Mouse (Mus musculus) testis, postnatal 14 days (tissue): ENCODE data around the gene Atf2.
"Not testable (repeated sequence)": the region's sequence is repeated elsewhere in the genome, so short reads cannot be mapped to it uniquely, and the experiment has no call there.

Experiments used
- DNase-seq: peaks from one replicate; pipeline ENCODE4 v3.0.0; 2021; ENCODE audit warnings: low spot score

Gene Atf2

GRCm38 (mm10) chr2:73892464-73893296, at the start of gene Atf2:
Gene Atf2, minus strand, starts transcription at chr2:73892639.
- peak; percentile 100 for DNase-seq

- DNase-seq = no peak
Measured at GRCm38 (mm10) chr2:73941281-73941680, 48.8 kb upstream of the Atf2 start.

- no peak for DNase-seq
Measured at GRCm38 (mm10) chr2:73940471-73940870, 48.0 kb upstream of the Atf2 start.

GRCm38 (mm10) chr2:73938896-73939295, 46.5 kb upstream of the Atf2 start:
- no peak for DNase-seq

- DNase-seq = no peak
Measured at GRCm38 (mm10) chr2:73932676-73933313, 40.4 kb upstream of the Atf2 start.

GRCm38 (mm10) chr2:73927711-73928110, 35.3 kb upstream of the Atf2 start:
- DNase-seq = no peak

- no peak for DNase-seq
Measured at GRCm38 (mm10) chr2:73925539-73925938, 33.1 kb upstream of the Atf2 start.

GRCm38 (mm10) chr2:73925089-73925488, 32.6 kb upstream of the Atf2 start:
- peak; percentile 83 for DNase-seq

GRCm38 (mm10) chr2:73919642-73920041, 27.2 kb upstream of the Atf2 start:
- DNase-seq = peak; percentile 48

- no peak for DNase-seq
Measured at GRCm38 (mm10) chr2:73912264-73912663, 19.8 kb upstream of the Atf2 start.

- peak; percentile 93 for DNase-seq
Measured at GRCm38 (mm10) chr2:73911175-73911700, 18.8 kb upstream of the Atf2 start, which contains the start of gene Atp5g3. Gene Atp5g3, minus strand, starts transcription at chr2:73911326.

GRCm38 (mm10) chr2:73910571-73911174, 18.2 kb upstream of the Atf2 start:
- peak; percentile 77 for DNase-seq

GRCm38 (mm10) chr2:73909116-73909515, 16.7 kb upstream of the Atf2 start:
- DNase-seq = no peak

- not testable (repeated sequence) for DNase-seq
Measured at GRCm38 (mm10) chr2:73904679-73905078, 12.2 kb upstream of the Atf2 start.

- DNase-seq = no peak
Measured at GRCm38 (mm10) chr2:73903536-73903935, 11.1 kb upstream of the Atf2 start.

GRCm38 (mm10) chr2:73902328-73902727, 9.9 kb upstream of the Atf2 start:
- not testable (repeated sequence) for DNase-seq

- no peak for DNase-seq
Measured at GRCm38 (mm10) chr2:73901169-73901568, 8.7 kb upstream of the Atf2 start.

GRCm38 (mm10) chr2:73900364-73900763, 7.9 kb upstream of the Atf2 start:
- no peak for DNase-seq

GRCm38 (mm10) chr2:73896919-73897318, 4.5 kb upstream of the Atf2 start:
- not testable (repeated sequence) for DNase-seq

GRCm38 (mm10) chr2:73893473-73894270, 1.2 kb upstream of the Atf2 start:
- DNase-seq = no peak

GRCm38 (mm10) chr2:73891701-73892463, 557 bp downstream of the Atf2 start:
- DNase-seq = peak; percentile 79
